Mouse (Mus musculus) inflammation-experienced regulatory T-cells, adult 16 weeks (primary cell): ENCODE data around the gene Olfr1499. TPM values are rescaled to one million over a fixed set of nuclear protein-coding genes. Genes with fewer than 3 reads are reported as not detected.

Source experiments
- polyA plus RNA-seq: library from polyadenylated mRNA; unstranded; fragments of 100-300 nt; shearing (Covaris generic); gene quantifications from one replicate; pipeline ENCODE4 v1.2.1, GENCODE M21; 2017

The Olfr1499 gene
- polyA plus RNA-seq = not detected

GRCm38 (mm10) chr19:13819347-13819746 is at the start of gene Olfr1499:
Gene Olfr1499 (minus strand): TSS chr19:13819447.

GRCm38 (mm10) chr19:13861495-13861894 is 42.2 kb upstream of the Olfr1499 start, which contains the start of gene Olfr1502:
Gene Olfr1502 (plus strand): TSS chr19:13861795.

GRCm38 (mm10) chr19:13850592-13850991 is 31.3 kb upstream of the Olfr1499 start, which contains the start of gene Olfr1501:
Gene Olfr1501 (minus strand): TSS chr19:13850692.

GRCm38 (mm10) chr19:13830388-13830787 is 11.1 kb upstream of the Olfr1499 start, which contains the start of gene Olfr1500:
Gene Olfr1500 (minus strand): TSS chr19:13830488.

GRCm38 (mm10) chr19:13798102-13798501 is 21.1 kb downstream of the Olfr1499 start, which contains the start of gene Olfr1497:
Gene Olfr1497 (minus strand): TSS chr19:13798202.

GRCm38 (mm10) chr19:13777578-13777977 is 41.7 kb downstream of the Olfr1499 start, which contains the start of gene Olfr1496:
Gene Olfr1496 (plus strand): TSS chr19:13777878.

GRCm38 (mm10) chr19:13764306-13764705 is 54.9 kb downstream of the Olfr1499 start, which contains the start of gene Olfr1495:
Gene Olfr1495 (plus strand): TSS chr19:13764606.

Other genes starting within 250 kb of the Olfr1499 start
- gene Olfr1484, start 235.9 kb downstream of the Olfr1499 start, polyA plus RNA-seq = not detected
- gene Olfr1487, start 202.1 kb downstream of the Olfr1499 start, polyA plus RNA-seq = not detected
- gene Olfr1489, start 187.8 kb downstream of the Olfr1499 start, polyA plus RNA-seq = not detected
- not detected for gene Olfr1490, start 168.4 kb downstream of the Olfr1499 start, polyA plus RNA-seq
- not detected for gene Olfr1491, start 122.2 kb downstream of the Olfr1499 start, polyA plus RNA-seq
- not detected for gene Olfr1493-ps1, start 96.2 kb downstream of the Olfr1499 start, polyA plus RNA-seq
- not detected for gene Olfr1494, start 79.7 kb downstream of the Olfr1499 start, polyA plus RNA-seq
- not detected for gene Olfr1495, start 54.8 kb downstream of the Olfr1499 start, polyA plus RNA-seq
- gene Olfr1496, start 41.6 kb downstream of the Olfr1499 start, polyA plus RNA-seq = not detected
- not detected for gene Olfr1497, start 21.2 kb downstream of the Olfr1499 start, polyA plus RNA-seq
- gene Olfr1500, start 11.0 kb upstream of the Olfr1499 start, polyA plus RNA-seq = not detected
- not detected for gene Olfr1501, start 31.2 kb upstream of the Olfr1499 start, polyA plus RNA-seq
- not detected for gene Olfr1502, start 42.3 kb upstream of the Olfr1499 start, polyA plus RNA-seq
- gene Olfr1504, start 78.5 kb upstream of the Olfr1499 start, polyA plus RNA-seq = not detected
- gene Olfr1505, start 94.1 kb upstream of the Olfr1499 start, polyA plus RNA-seq = 0.09 TPM